Mouse (Mus musculus): Measurements from ENCODE around the gene Lsm4. TPM values are rescaled to one million over a fixed set of nuclear protein-coding genes. Genes with fewer than 3 reads are reported as not detected.

Gene Lsm4
- polyA plus RNA-seq, 2 experiments, result 134 to 160 TPM

DNA sequence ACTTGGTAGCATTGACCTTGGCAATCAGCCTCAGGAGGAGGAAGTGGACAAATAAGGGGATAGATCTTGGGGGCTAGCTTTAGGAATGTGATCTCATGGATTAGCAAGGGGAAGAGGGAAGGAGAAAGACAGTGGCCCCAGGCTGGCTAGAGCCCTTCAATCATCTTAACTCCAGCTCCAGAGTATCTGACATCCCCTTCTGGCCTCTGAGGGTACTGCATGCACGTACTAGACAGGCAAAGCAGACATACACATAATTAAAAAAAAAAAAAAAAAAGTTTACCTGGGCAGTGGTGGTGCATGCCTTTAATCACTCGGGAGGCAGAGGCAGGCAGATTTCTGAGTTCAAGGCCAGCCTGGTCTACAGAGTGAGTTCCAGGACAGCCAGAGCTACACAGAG is 29.0 kb upstream of the Lsm4 start:
- ATAC-seq (ENCODE audit: insufficient read depth), result no peak
- Histone ChIP-seq H3K4me3 (ENCODE audit: insufficient read depth in 1 of 2, low read depth in 2 of 2, low read length in 2 of 2) (no peak overlapping the region), H3K27me3 (ENCODE audit: control insufficient read depth, insufficient read depth, low read length) (no peaks in the 10 kb centered on the region), H3K4me2 (ENCODE audit: low read depth) (no peak overlapping the region), H3K9ac (replicated peaks) (no peak overlapping the region), H3K36me3 (replicated peaks; ENCODE audit: control insufficient read depth, insufficient read depth, low read depth) (no peaks in the 10 kb centered on the region), H3K4me1 (replicated peaks; ENCODE audit: control insufficient read depth in 2 of 2, insufficient read depth in 2 of 2, low read length in 1 of 2) (peaks cover 4 to 7% of the 10 kb centered on the region in 2 experiments; a peak in 2 of 4 replicates), H3K9me3 (ENCODE audit: control insufficient read depth, low read length) (no peaks in the 10 kb centered on the region), H3K27ac (no peak overlapping the region)
- 69% methylated on average over 2 of the region's 2 CpGs for WGBS (ENCODE audit: insufficient replicate concordance)
- peak; percentile 68 for TF ChIP-seq CTCF (IDR thresholded peaks at IDR 0.05; ENCODE audit: low read depth)
- TF ChIP-seq EP300 (IDR thresholded peaks at IDR 0.05; ENCODE audit: low read depth), result no peak
- no peak for DNase-seq (ENCODE audit: low read depth in 3 of 3, low spot score in 3 of 3)

- Histone ChIP-seq H3K27me3 (ENCODE audit: control insufficient read depth, insufficient read depth, low read length) (no peaks in the 10 kb centered on the region), H3K9ac (replicated peaks) (no peak overlapping the region), H3K4me1 (replicated peaks; ENCODE audit: control insufficient read depth in 2 of 2, insufficient read depth in 2 of 2, low read length in 1 of 2) (peaks cover 6 to 10% of the 10 kb centered on the region in 2 experiments; a peak in 2 of 4 replicates), H3K9me3 (ENCODE audit: control insufficient read depth, low read length) (no peaks in the 10 kb centered on the region), H3K4me3 (ENCODE audit: insufficient read depth in 1 of 2, low read depth in 2 of 2, low read length in 2 of 2) (no peak overlapping the region), H3K4me2 (ENCODE audit: low read depth) (no peak overlapping the region), H3K36me3 (replicated peaks; ENCODE audit: control insufficient read depth, insufficient read depth, low read depth) (peaks cover 3% of the 10 kb centered on the region), H3K27ac (no peak overlapping the region)
- ATAC-seq (ENCODE audit: insufficient read depth) (no peak), DNase-seq (ENCODE audit: low read depth in 3 of 3, low spot score in 3 of 3) (no peak)
- 49% methylated on average over 17 of the region's 17 CpGs for WGBS (ENCODE audit: insufficient replicate concordance)
- TF ChIP-seq EP300 (IDR thresholded peaks at IDR 0.05; ENCODE audit: low read depth) (no peak), CTCF (IDR thresholded peaks at IDR 0.05; ENCODE audit: low read depth) (no peak)
Measured at GRCm38 (mm10) chr8:70645501-70646224, 27.4 kb upstream of the Lsm4 start.

- Histone ChIP-seq H3K9ac (replicated peaks) (no peak overlapping the region; the same call in 1 of the 2 replicates), H3K9me3 (ENCODE audit: control insufficient read depth, low read length) (no peaks in the 10 kb centered on the region), H3K27me3 (ENCODE audit: control insufficient read depth, insufficient read depth, low read length) (no peaks in the 10 kb centered on the region), H3K4me2 (ENCODE audit: low read depth) (no peak overlapping the region), H3K4me1 (replicated peaks; ENCODE audit: control insufficient read depth in 2 of 2, insufficient read depth in 2 of 2, low read length in 1 of 2) (peaks cover 6 to 10% of the 10 kb centered on the region in 2 experiments; a peak in 2 of 4 replicates), H3K27ac (no peak overlapping the region), H3K4me3 (ENCODE audit: insufficient read depth in 1 of 2, low read depth in 2 of 2, low read length in 2 of 2) (no peak overlapping the region), H3K36me3 (replicated peaks; ENCODE audit: control insufficient read depth, insufficient read depth, low read depth) (peaks cover 5% of the 10 kb centered on the region)
- DNase-seq (ENCODE audit: low read depth in 3 of 3, low spot score in 3 of 3), result no peak
- no peak for TF ChIP-seq EP300 (IDR thresholded peaks at IDR 0.05; ENCODE audit: low read depth)
- ATAC-seq (ENCODE audit: insufficient read depth), result no peak
- WGBS (ENCODE audit: insufficient replicate concordance), result 77% methylated on average over 6 of the region's 6 CpGs
Measured at GRCm38 (mm10) chr8:70646369-70646768, 26.7 kb upstream of the Lsm4 start.

- Histone ChIP-seq H3K4me1 (replicated peaks; ENCODE audit: control insufficient read depth in 2 of 2, insufficient read depth in 2 of 2, low read length in 1 of 2) (peaks cover 6 to 10% of the 10 kb centered on the region in 2 experiments; a peak in 2 of 4 replicates), H3K4me3 (ENCODE audit: insufficient read depth in 1 of 2, low read depth in 2 of 2, low read length in 2 of 2) (no peak overlapping the region), H3K9ac (replicated peaks) (no peak overlapping the region), H3K4me2 (ENCODE audit: low read depth) (no peak overlapping the region), H3K9me3 (ENCODE audit: control insufficient read depth, low read length) (no peaks in the 10 kb centered on the region), H3K36me3 (replicated peaks; ENCODE audit: control insufficient read depth, insufficient read depth, low read depth) (peaks cover 5% of the 10 kb centered on the region), H3K27me3 (ENCODE audit: control insufficient read depth, insufficient read depth, low read length) (no peaks in the 10 kb centered on the region), H3K27ac (no peak overlapping the region)
- DNase-seq (ENCODE audit: low read depth in 3 of 3, low spot score in 3 of 3), result no peak
- TF ChIP-seq EP300 (IDR thresholded peaks at IDR 0.05; ENCODE audit: low read depth) (no peak), CTCF (IDR thresholded peaks at IDR 0.05; ENCODE audit: low read depth) (no peak)
- ATAC-seq (ENCODE audit: insufficient read depth), result no peak
Measured at GRCm38 (mm10) chr8:70646775-70647174, 26.3 kb upstream of the Lsm4 start.

GRCm38 (mm10) chr8:70647343-70648163 is 25.5 kb upstream of the Lsm4 start:
- no peak for TF ChIP-seq EP300 (IDR thresholded peaks at IDR 0.05; ENCODE audit: low read depth)
- no peak for TF ChIP-seq CTCF (IDR thresholded peaks at IDR 0.05; ENCODE audit: low read depth)
- Histone ChIP-seq H3K27me3 (ENCODE audit: control insufficient read depth, insufficient read depth, low read length) (no peaks in the 10 kb centered on the region), H3K9me3 (ENCODE audit: control insufficient read depth, low read length) (no peaks in the 10 kb centered on the region), H3K36me3 (replicated peaks; ENCODE audit: control insufficient read depth, insufficient read depth, low read depth) (peaks cover 9% of the 10 kb centered on the region), H3K27ac (no peak overlapping the region), H3K9ac (replicated peaks) (no peak overlapping the region), H3K4me1 (replicated peaks; ENCODE audit: control insufficient read depth in 2 of 2, insufficient read depth in 2 of 2, low read length in 1 of 2) (peaks cover 6 to 10% of the 10 kb centered on the region in 2 experiments; a peak in 2 of 4 replicates), H3K4me3 (ENCODE audit: insufficient read depth in 1 of 2, low read depth in 2 of 2, low read length in 2 of 2) (no peak overlapping the region), H3K4me2 (ENCODE audit: low read depth) (no peak overlapping the region)
- no peak for ATAC-seq (ENCODE audit: insufficient read depth)
- no peak for DNase-seq (ENCODE audit: low read depth in 3 of 3, low spot score in 3 of 3)
- WGBS (ENCODE audit: insufficient replicate concordance), result 68% methylated on average over 8 of the region's 8 CpGs

All from liver, embryonic 14.5 days (tissue).